Mouse (Mus musculus) kidney, postnatal 0 days (tissue): ENCODE results near the gene Ttc28. TPM values are rescaled to one million over a fixed set of nuclear protein-coding genes. Genes with fewer than 3 reads are reported as not detected.

Source experiments
- ATAC-seq: fragments of 200-750 bp; cut with Nextera tagmentation; replicated peaks from 2 replicates; pipeline ENCODE4 v1.8.0; 2017; ENCODE audit warnings: low read depth, moderate number of reproducible peaks, moderate TSS enrichment, moderate library complexity; ENCODE audit not compliant: low FRiP score
- DNase-seq: peaks from one replicate; pipeline ENCODE4 v3.0.0-alpha.2; 2016; ENCODE audit warnings: low spot score
- H3K27ac ChIP-seq: fragments of 300-500 bp; sonication (generic); 2 replicates; pipeline ENCODE4 v1.5.1; 2014; ENCODE audit warnings: mild to moderate bottlenecking
- H3K27me3 ChIP-seq: fragments of 300-500 bp; sonication (generic); 2 replicates; pipeline ENCODE4 v1.6.1; 2014; ENCODE audit warnings: low read length, mixed read lengths; ENCODE audit not compliant: insufficient read depth
- H3K36me3 ChIP-seq: fragments of 300-500 bp; sonication (generic); 2 replicates; pipeline ENCODE4 v1.6.1; 2014; ENCODE audit warnings: low read length, mixed read lengths; ENCODE audit not compliant: insufficient read depth
- H3K4me1 ChIP-seq: fragments of 300-500 bp; sonication (generic); replicated peaks from 2 replicates; pipeline ENCODE4 v1.6.1; 2014; ENCODE audit warnings: antibody characterized with exemption, low read length, mixed read lengths; ENCODE audit not compliant: insufficient read depth
- H3K4me2 ChIP-seq: fragments of 300-500 bp; sonication (generic); 2 replicates; pipeline ENCODE4 v1.6.1; 2014; ENCODE audit warnings: mild to moderate bottlenecking, low read length, moderate library complexity, mixed read lengths
- H3K4me3 ChIP-seq: fragments of 300-500 bp; sonication (generic); replicated peaks from 2 replicates; pipeline ENCODE4 v1.5.1; 2014; ENCODE audit warnings: low read depth, low read length
- H3K9ac ChIP-seq: fragments of 300-500 bp; sonication (generic); 2 replicates; pipeline ENCODE4 v1.6.1; 2014; ENCODE audit warnings: low read depth, low read length
- H3K9me3 ChIP-seq: fragments of 300-500 bp; sonication (generic); replicated peaks from 2 replicates; pipeline ENCODE4 v1.6.1; 2016; ENCODE audit warnings: low read length, inconsistent platforms, mixed read lengths
- CTCF ChIP-seq: IDR thresholded peaks from 2 replicates; pipeline ENCODE4 v1.5.1; 2016; ENCODE audit warnings: antibody characterized with exemption, low read depth, mild to moderate bottlenecking, moderate library complexity
- WGBS: fragments of 180-500 bp; shearing (Covaris S2); extraction: QIAGEN DNeasy Blood & Tissue Kit; methylation state at CpG from one replicate; pipeline ENCODE4 v1.1.7; 2014; 5-methylcytosine and 5-hydroxymethylcytosine counted together
- polyA plus RNA-seq: library from polyadenylated mRNA; unstranded; fragments of >200 nt; fragmentation: Nextera tagmentation; extraction: Ambion mirVana; gene quantifications from 2 replicates; pipeline ENCODE4 v1.2.1, GENCODE M21; 2015

Gene Ttc28
- polyA plus RNA-seq, 1 experiment from 2014 or later, result 8.1 TPM

GRCm38 (mm10) chr5:111131561-111131960 lies 252.0 kb downstream of the Ttc28 start:
- H3K4me3 ChIP-seq, result no peak overlapping the region
- no peak overlapping the region for H3K4me2 ChIP-seq
- TF ChIP-seq CTCF, result no peak
- H3K27ac ChIP-seq, result no peak overlapping the region
- no peak overlapping the region for H3K9ac ChIP-seq
- no peak for ATAC-seq
- DNase-seq, result no peak
- H3K27me3 ChIP-seq, result no peaks in the 10 kb centered on the region
- 89% methylated on average over 18 of the region's 18 CpGs for WGBS
- no peaks in the 10 kb centered on the region for H3K4me1 ChIP-seq
- no peaks in the 10 kb centered on the region for H3K36me3 ChIP-seq
- H3K9me3 ChIP-seq, result no peaks in the 10 kb centered on the region

GRCm38 (mm10) chr5:111133150-111133549 lies 253.5 kb downstream of the Ttc28 start:
- Histone ChIP-seq H3K4me1 (peaks cover 7% of the 10 kb centered on the region; the same call in 1 of the 2 replicates), H3K9me3 (no peaks in the 10 kb centered on the region), H3K27ac (no peak overlapping the region), H3K27me3 (no peaks in the 10 kb centered on the region), H3K4me3 (no peak overlapping the region), H3K9ac (no peak overlapping the region), H3K36me3 (no peaks in the 10 kb centered on the region), H3K4me2 (no peak overlapping the region)
- WGBS, result 95% methylated on average over 5 of the region's 5 CpGs
- no peak for TF ChIP-seq CTCF
- ATAC-seq, result no peak
- DNase-seq, result no peak

GRCm38 (mm10) chr5:111133754-111134153 lies 254.2 kb downstream of the Ttc28 start:
- Histone ChIP-seq H3K4me1 (peaks cover 13% of the 10 kb centered on the region; the same call in 1 of the 2 replicates), H3K9me3 (no peaks in the 10 kb centered on the region), H3K27me3 (no peaks in the 10 kb centered on the region), H3K36me3 (no peaks in the 10 kb centered on the region), H3K27ac (no peak overlapping the region), H3K4me2 (no peak overlapping the region), H3K4me3 (no peak overlapping the region), H3K9ac (no peak overlapping the region)
- DNase-seq (no peak), ATAC-seq (0 out of 2 replicates have a peak, but pooled peaks have one; percentile 54)
- TF ChIP-seq CTCF, result no peak
- 48% methylated on average over 7 of the region's 7 CpGs for WGBS

GRCm38 (mm10) chr5:111137283-111137682 lies 257.7 kb downstream of the Ttc28 start:
- DNase-seq, result no peak
- no peak overlapping the region for H3K4me3 ChIP-seq
- TF ChIP-seq CTCF, result no peak
- H3K36me3 ChIP-seq, result no peaks in the 10 kb centered on the region
- ATAC-seq, result no peak
- no peak overlapping the region for H3K9ac ChIP-seq
- no peak overlapping the region for H3K4me2 ChIP-seq
- H3K27me3 ChIP-seq, result no peaks in the 10 kb centered on the region
- 70% methylated on average over 6 of the region's 6 CpGs for WGBS
- peaks cover 32% of the 10 kb centered on the region for H3K4me1 ChIP-seq
- H3K27ac ChIP-seq, result no peak overlapping the region
- no peaks in the 10 kb centered on the region for H3K9me3 ChIP-seq

GRCm38 (mm10) chr5:111137742-111138141 lies 258.1 kb downstream of the Ttc28 start:
- no peak for ATAC-seq
- no peaks in the 10 kb centered on the region for H3K27me3 ChIP-seq
- no peaks in the 10 kb centered on the region for H3K9me3 ChIP-seq
- no peak overlapping the region for H3K4me3 ChIP-seq
- 32% methylated on average over 13 of the region's 13 CpGs for WGBS
- DNase-seq, result no peak
- H3K4me1 ChIP-seq, result peaks cover 32% of the 10 kb centered on the region
- no peak overlapping the region for H3K9ac ChIP-seq
- H3K4me2 ChIP-seq, result no peak overlapping the region
- TF ChIP-seq CTCF, result no peak
- no peaks in the 10 kb centered on the region for H3K36me3 ChIP-seq
- H3K27ac ChIP-seq, result no peak overlapping the region

- no peak for ATAC-seq
- H3K9me3 ChIP-seq, result no peaks in the 10 kb centered on the region
- no peak overlapping the region for H3K4me3 ChIP-seq
- no peak overlapping the region for H3K9ac ChIP-seq
- H3K27me3 ChIP-seq, result no peaks in the 10 kb centered on the region
- DNase-seq, result no peak
- H3K36me3 ChIP-seq, result no peaks in the 10 kb centered on the region
- 20% methylated on average over 11 of the region's 11 CpGs for WGBS
- H3K4me2 ChIP-seq, result no peak overlapping the region
- H3K4me1 ChIP-seq, result peaks cover 32% of the 10 kb centered on the region
- TF ChIP-seq CTCF, result no peak
- peak overlapping the region; percentile 70 for H3K27ac ChIP-seq
Measured at GRCm38 (mm10) chr5:111138239-111138833, 258.7 kb downstream of the Ttc28 start.
